Mouse (Mus musculus) small intestine, adult 2 months (tissue): ENCODE data around the gene Amot.

ENCODE experiments used
- CTCF ChIP-seq: fragments of 200-500 bp; IDR thresholded peaks from 2 replicates; pipeline ENCODE4 v1.5.1; 2012; ENCODE audit warnings: low read depth, mild to moderate bottlenecking, control low read depth, inconsistent platforms, low read length, moderate library complexity, mixed read lengths; ENCODE audit not compliant: insufficient replicate concordance, insufficient read length; ENCODE audit errors: extremely low read depth
- POLR2A ChIP-seq: fragments of 200-500 bp; IDR thresholded peaks from 2 replicates; pipeline ENCODE4 v1.6.1; 2012; ENCODE audit warnings: low read depth, mild to moderate bottlenecking, control low read depth, inconsistent platforms, low read length, moderate library complexity

DNA sequence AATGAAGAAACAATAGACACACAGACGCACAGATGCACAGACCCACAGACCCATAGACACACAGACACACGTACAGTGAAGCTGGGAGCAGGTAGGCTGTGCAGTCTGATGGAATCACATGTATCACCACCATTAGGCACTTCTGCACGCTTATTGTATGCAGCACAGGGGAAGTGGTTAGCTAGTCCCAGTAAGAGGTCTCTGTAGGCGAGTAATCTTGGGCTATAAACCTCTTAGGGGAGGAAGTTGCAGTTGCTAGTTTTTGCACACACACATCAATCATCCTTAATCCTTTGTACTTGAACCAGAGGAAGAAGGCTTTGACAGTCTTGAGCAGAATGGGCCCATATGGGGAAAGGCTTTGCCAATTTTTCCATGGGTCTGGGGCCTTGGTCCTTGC is 71.3 kb downstream of the Amot start:
- TF ChIP-seq CTCF, result no peak
- TF ChIP-seq POLR2A, result no peak
